Mouse (Mus musculus) limb, embryonic 14.5 days (tissue): ENCODE data around the gene Sertad2. TPM values are rescaled to one million over a fixed set of nuclear protein-coding genes. Genes with fewer than 3 reads are reported as not detected.

Source experiments
- ATAC-seq: fragments of 200-750 bp; cut with Nextera tagmentation; 2 replicates; pipeline ENCODE4 v1.8.0; 2017; ENCODE audit warnings: low read depth, moderate number of reproducible peaks, moderate TSS enrichment; ENCODE audit not compliant: low FRiP score
- DNase-seq: peaks from one replicate; pipeline ENCODE4 v3.0.0-alpha.2; 2015; ENCODE audit warnings: low spot score
- H3K27ac ChIP-seq: fragments of 300-500 bp; sonication (generic); replicated peaks from 2 replicates; pipeline ENCODE4 v1.5.1; 2014; ENCODE audit warnings: low read depth, mild to moderate bottlenecking, low read length, moderate library complexity, mixed read lengths
- H3K27me3 ChIP-seq: fragments of 300-500 bp; sonication (generic); 2 replicates; pipeline ENCODE4 v1.6.1; 2014; ENCODE audit warnings: low read length, mixed read lengths; ENCODE audit not compliant: control insufficient read depth, insufficient read depth
- H3K36me3 ChIP-seq: fragments of 300-500 bp; sonication (generic); 2 replicates; pipeline ENCODE4 v1.6.1; 2014; ENCODE audit warnings: mild to moderate bottlenecking, low read length, moderate library complexity, mixed read lengths; ENCODE audit not compliant: control insufficient read depth, insufficient read depth
- H3K4me1 ChIP-seq: fragments of 300-500 bp; sonication (generic); 2 replicates; pipeline ENCODE4 v1.6.1; 2014; ENCODE audit warnings: antibody characterized with exemption, low read length, mixed read lengths; ENCODE audit not compliant: control insufficient read depth, insufficient read depth
- H3K4me2 ChIP-seq: fragments of 300-500 bp; sonication (generic); replicated peaks from 2 replicates; pipeline ENCODE4 v1.6.1; 2014; ENCODE audit warnings: low read depth, mild to moderate bottlenecking, low read length, moderate library complexity; ENCODE audit not compliant: severe bottlenecking
- H3K4me3 ChIP-seq: fragments of 300-500 bp; sonication (generic); replicated peaks from 2 replicates; pipeline ENCODE4 v1.5.1; 2014; ENCODE audit warnings: low read length
- H3K9ac ChIP-seq: fragments of 300-500 bp; sonication (generic); 2 replicates; pipeline ENCODE4 v1.6.1; 2014; ENCODE audit warnings: mild to moderate bottlenecking, low read depth, low read length, moderate library complexity; ENCODE audit not compliant: severe bottlenecking
- H3K9me3 ChIP-seq: fragments of 300-500 bp; sonication (generic); 2 replicates; pipeline ENCODE4 v1.6.1; 2016; ENCODE audit warnings: low read length; ENCODE audit not compliant: control insufficient read depth
- POLR2A ChIP-seq: fragments of 200-500 bp; IDR thresholded peaks from 2 replicates; pipeline ENCODE4 v1.8.0; 2012; ENCODE audit warnings: inconsistent platforms, mild to moderate bottlenecking, moderate library complexity, borderline replicate concordance; ENCODE audit not compliant: insufficient read depth, insufficient read length; ENCODE audit errors: extremely low read depth
- WGBS: fragments of 180-500 bp; shearing (Covaris S2); extraction: QIAGEN DNeasy Blood & Tissue Kit; methylation state at CpG from one replicate; pipeline ENCODE4 v1.1.7; 2014; 5-methylcytosine and 5-hydroxymethylcytosine counted together
- polyA plus RNA-seq, 2 experiments: library from polyadenylated mRNA; depleted of rRNA in 1 of 2; stranded (reverse) in 1 of 2; unstranded in 1 of 2; fragments of >200 nt; fragmentation: Nextera tagmentation in 1 of 2; extraction: Ambion mirVana in 1 of 2; gene quantifications; 2 replicates each; pipeline versions ENCODE4 v1.2.1 to v1.2.3; 2012 to 2014

Gene Sertad2
- polyA plus RNA-seq, 2 experiments = 21.1 to 40.1 TPM

- peak; percentile 52 for DNase-seq
- no peaks in the 10 kb centered on the region for H3K9me3 ChIP-seq
- peak; percentile 37; the same call in 1 of the 2 replicates for ATAC-seq
- 0 out of 2 replicates have a peak overlapping the region, but pooled peaks have one; percentile 3 for H3K4me2 ChIP-seq
- no peak overlapping the region; the same call in 1 of the 2 replicates for H3K27ac ChIP-seq
- 22% methylated on average over 4 of the region's 4 CpGs for WGBS
- no peak overlapping the region for H3K9ac ChIP-seq
- no peak overlapping the region for H3K4me3 ChIP-seq
- peaks cover 15% of the 10 kb centered on the region for H3K4me1 ChIP-seq
- H3K27me3 ChIP-seq = no peaks in the 10 kb centered on the region
- TF ChIP-seq POLR2A = no peak
- H3K36me3 ChIP-seq = no peaks in the 10 kb centered on the region
These were observed 28.3 kb upstream of the Sertad2 start for GRCm38 (mm10) chr11:20514757-20515156.

- H3K36me3 ChIP-seq = no peaks in the 10 kb centered on the region
- no peak for TF ChIP-seq POLR2A
- WGBS = 95% methylated on average over 2 of the region's 2 CpGs
- H3K9ac ChIP-seq = no peak overlapping the region
- no peaks in the 10 kb centered on the region for H3K27me3 ChIP-seq
- H3K4me3 ChIP-seq = no peak overlapping the region
- no peak for ATAC-seq
- DNase-seq = no peak
- no peak overlapping the region for H3K4me2 ChIP-seq
- no peaks in the 10 kb centered on the region for H3K9me3 ChIP-seq
- no peaks in the 10 kb centered on the region for H3K4me1 ChIP-seq
- no peak overlapping the region for H3K27ac ChIP-seq
These were observed 21.7 kb upstream of the Sertad2 start for GRCm38 (mm10) chr11:20521321-20521720.

GRCm38 (mm10) chr11:20522750-20523149 lies 20.3 kb upstream of the Sertad2 start:
- ATAC-seq = no peak
- TF ChIP-seq POLR2A = no peak
- Histone ChIP-seq H3K4me3 (no peak overlapping the region), H3K4me1 (no peaks in the 10 kb centered on the region), H3K9me3 (no peaks in the 10 kb centered on the region), H3K36me3 (no peaks in the 10 kb centered on the region), H3K27ac (no peak overlapping the region), H3K27me3 (no peaks in the 10 kb centered on the region), H3K4me2 (no peak overlapping the region), H3K9ac (no peak overlapping the region)
- 55% methylated on average over 4 of the region's 4 CpGs for WGBS
- no peak for DNase-seq

GRCm38 (mm10) chr11:20524435-20524834 lies 18.6 kb upstream of the Sertad2 start:
- Histone ChIP-seq H3K4me3 (no peak overlapping the region), H3K9me3 (no peaks in the 10 kb centered on the region), H3K27me3 (no peaks in the 10 kb centered on the region), H3K9ac (no peak overlapping the region), H3K4me1 (no peaks in the 10 kb centered on the region), H3K4me2 (no peak overlapping the region), H3K27ac (no peak overlapping the region), H3K36me3 (no peaks in the 10 kb centered on the region)
- ATAC-seq = no peak
- 95% methylated on average over 1 of the region's 1 CpGs for WGBS
- no peak for TF ChIP-seq POLR2A
- DNase-seq = no peak

- no peak overlapping the region for H3K9ac ChIP-seq
- no peaks in the 10 kb centered on the region for H3K36me3 ChIP-seq
- DNase-seq (no peak), ATAC-seq (no peak)
- no peak for TF ChIP-seq POLR2A
- no peak overlapping the region for H3K4me3 ChIP-seq
- H3K4me2 ChIP-seq = no peak overlapping the region
- no peaks in the 10 kb centered on the region for H3K4me1 ChIP-seq
- no peak overlapping the region for H3K27ac ChIP-seq
- no peaks in the 10 kb centered on the region for H3K9me3 ChIP-seq
- 86% methylated on average over 8 of the region's 8 CpGs for WGBS
- H3K27me3 ChIP-seq = no peaks in the 10 kb centered on the region
These were observed 17.1 kb upstream of the Sertad2 start for GRCm38 (mm10) chr11:20525909-20526308.

- no peak overlapping the region for H3K27ac ChIP-seq
- no peak overlapping the region for H3K4me2 ChIP-seq
- H3K4me3 ChIP-seq = no peak overlapping the region
- no peaks in the 10 kb centered on the region for H3K27me3 ChIP-seq
- no peak for TF ChIP-seq POLR2A
- 88% methylated on average over 3 of the region's 3 CpGs for WGBS
- H3K36me3 ChIP-seq = no peaks in the 10 kb centered on the region
- H3K9me3 ChIP-seq = no peaks in the 10 kb centered on the region
- 0 out of 2 replicates have a peak, but pooled peaks cover 3% of the 10 kb centered on the region for H3K4me1 ChIP-seq
- DNase-seq (no peak), ATAC-seq (no peak)
- H3K9ac ChIP-seq = no peak overlapping the region
These were observed 15.2 kb upstream of the Sertad2 start for GRCm38 (mm10) chr11:20527901-20528300.
